In genomic region chr2:158667671-158668432, GRCm38 (mm10) we compare ENCODE assay signal across 9 mouse cellular contexts. TPM values are rescaled to one million over a fixed set of nuclear protein-coding genes. Genes with fewer than 3 reads are reported as not detected.
DNase-seq lines count a peak whose midpoint lies in the region; ATAC-seq and TF ChIP-seq lines count a peak whose summit lies in the region.
"Had no signal": no experiment of that assay in that cellular context is flagged by ENCODE, and none has a peak within 500 bp of the region (broad histone marks: within the 10 kb centered on the region; RNA-seq: fewer than 3 reads in every experiment).

No protein-coding gene starts in this region.

- no peaks in the 10 kb centered on the region for H3K79me2 ChIP-seq in liver, adult 2 months (ENCODE audit: control insufficient read depth, insufficient read depth, low read length)

- H3K9me3 ChIP-seq in heart, embryonic 12.5 days (replicated peaks) = 0 out of 2 replicates have a peak, but pooled peaks cover 5% of the 10 kb centered on the region
- no peaks in the 10 kb centered on the region; the same call in 1 of the 2 replicates for H3K9me3 ChIP-seq in lung, postnatal 0 days (ENCODE audit: low read length)

- H3K27ac ChIP-seq in liver, adult 2 months (replicated peaks; ENCODE audit: insufficient read depth, low read depth, low read length) = peak overlapping the region; percentile 44
- H3K27ac ChIP-seq in cortical plate, adult 2 months (ENCODE audit: insufficient read depth, low read length) = peak overlapping the region; percentile 92
- H3K27ac ChIP-seq in heart, embryonic 12.5 days (ENCODE audit: poor library complexity, severe bottlenecking) = no peak overlapping the region
- H3K27ac ChIP-seq in lung, postnatal 0 days (ENCODE audit: low read length) = peak overlapping the region; percentile 77
- peak overlapping the region; percentile 61 for H3K27ac ChIP-seq in small intestine, adult 2 months (ENCODE audit: insufficient read depth, low read depth, low read length)

- peak; percentile 30 for ATAC-seq in heart, embryonic 12.5 days (ENCODE audit: insufficient number of reproducible peaks, low FRiP score)
- peak; percentile 43 for ATAC-seq in lung, postnatal 0 days

- no peak for TF ChIP-seq POLR2A in liver, adult 2 months (IDR thresholded peaks at IDR 0.05; ENCODE audit: extremely low read depth, insufficient read depth, low read length)
- no peak; the same call in 1 of the 2 replicates for TF ChIP-seq POLR2A in cortical plate, adult 2 months (IDR thresholded peaks at IDR 0.05; ENCODE audit: extremely low read depth, insufficient read depth, low read length)
- no peak for TF ChIP-seq POLR2A in small intestine, adult 2 months (IDR thresholded peaks at IDR 0.05; ENCODE audit: low read depth, low read length)

- 0 out of 2 replicates have a peak, but pooled peaks cover 2% of the 10 kb centered on the region for H3K4me1 ChIP-seq in liver, adult 2 months (ENCODE audit: control insufficient read depth, insufficient read depth, low read length)
- peaks cover 8% of the 10 kb centered on the region for H3K4me1 ChIP-seq in cortical plate, adult 2 months (ENCODE audit: control insufficient read depth, insufficient read depth, low read length)
- H3K4me1 ChIP-seq in heart, embryonic 12.5 days (replicated peaks) = peaks cover 50% of the 10 kb centered on the region
- peaks cover 3% of the 10 kb centered on the region; the same call in 1 of the 2 replicates for H3K4me1 ChIP-seq in lung, postnatal 0 days (ENCODE audit: insufficient read depth, low read depth, low read length)
- H3K4me1 ChIP-seq in small intestine, adult 2 months (ENCODE audit: control insufficient read depth, insufficient read depth, insufficient read length, low read length) = peaks cover 29% of the 10 kb centered on the region

- TF ChIP-seq CTCF in liver, adult 2 months (IDR thresholded peaks at IDR 0.05; ENCODE audit: low read depth, low read length) = no peak
- TF ChIP-seq CTCF in cortical plate, adult 2 months (IDR thresholded peaks at IDR 0.05; ENCODE audit: extremely low read depth, insufficient read depth, low read length) = 0 out of 2 replicates have a peak, but pooled peaks have one; percentile 2
- TF ChIP-seq CTCF in lung, postnatal 0 days (IDR thresholded peaks at IDR 0.05) = peak; percentile 55
- no peak for TF ChIP-seq CTCF in small intestine, adult 2 months (IDR thresholded peaks at IDR 0.05; ENCODE audit: extremely low read depth, insufficient read length, insufficient replicate concordance, low read depth, low read length)

- no peak for DNase-seq in liver, adult 2 months (ENCODE audit: extremely low read depth, low read depth, low spot score)
- DNase-seq in liver = no peak
- peak; percentile 59 for DNase-seq in kidney, postnatal 10 days
- no peak for DNase-seq in lung, postnatal 0 days (ENCODE audit: low spot score)
- no peak for DNase-seq in urinary bladder, postnatal 14 days (ENCODE audit: low spot score)

- peaks cover 18% of the 10 kb centered on the region; the same call in 1 of the 2 replicates for H3K27me3 ChIP-seq in liver, adult 2 months (ENCODE audit: control insufficient read depth, insufficient read depth, low read length)
- H3K27me3 ChIP-seq in heart, embryonic 12.5 days (replicated peaks) = peaks cover 52% of the 10 kb centered on the region
- peaks cover 15% of the 10 kb centered on the region; the same call in 1 of the 2 replicates for H3K27me3 ChIP-seq in lung, postnatal 0 days (replicated peaks; ENCODE audit: insufficient read depth, low read length)
- H3K27me3 ChIP-seq in small intestine, adult 2 months (ENCODE audit: control insufficient read depth, insufficient read depth, low read length) = 0 out of 2 replicates have a peak, but pooled peaks cover 3% of the 10 kb centered on the region

- TF ChIP-seq EP300 in lung, postnatal 0 days (IDR thresholded peaks at IDR 0.05) = no peak

- no peaks in the 10 kb centered on the region for H3K36me3 ChIP-seq in liver, adult 2 months (ENCODE audit: control insufficient read depth, insufficient read depth, low read length)
- no peaks in the 10 kb centered on the region for H3K36me3 ChIP-seq in heart, embryonic 12.5 days
- H3K36me3 ChIP-seq in lung, postnatal 0 days (ENCODE audit: insufficient read depth, low read length) = no peaks in the 10 kb centered on the region
- H3K36me3 ChIP-seq in small intestine, adult 2 months (ENCODE audit: control insufficient read depth, insufficient read depth, low read length) = no peaks in the 10 kb centered on the region

- H3K4me2 ChIP-seq in heart, embryonic 12.5 days = peak overlapping the region; percentile 93
- H3K4me2 ChIP-seq in lung, postnatal 0 days (replicated peaks; ENCODE audit: low read depth, low read length) = peak overlapping the region; percentile 68

- WGBS in liver, adult 2 months = 4% methylated on average over 54 of the region's 54 CpGs
- under 1% methylated on average over 52 of the region's 54 CpGs for WGBS in heart, embryonic 12.5 days
- WGBS in lung, postnatal 0 days = 2% methylated on average over 51 of the region's 54 CpGs
- WGBS in small intestine, adult 2 months = 3% methylated on average over 54 of the region's 54 CpGs

- peak overlapping the region; percentile 56 for H3K4me3 ChIP-seq in liver, adult 2 months (ENCODE audit: insufficient read depth, low read depth, low read length)
- peak overlapping the region; percentile 92 for H3K4me3 ChIP-seq in cortical plate, adult 2 months (ENCODE audit: insufficient read depth, low read length)
- peak overlapping the region; percentile 72 for H3K4me3 ChIP-seq in heart, embryonic 12.5 days
- peak overlapping the region; percentile 51 for H3K4me3 ChIP-seq in lung, postnatal 0 days (ENCODE audit: low read depth, low read length)
- peak overlapping the region; percentile 77 for H3K4me3 ChIP-seq in small intestine, adult 2 months (ENCODE audit: low read depth, low read length)
- H3K4me3 ChIP-seq: myocyte had no signal

- H3K9ac ChIP-seq in liver, adult 2 months (ENCODE audit: low read depth, low read length) = peak overlapping the region; percentile 77
- H3K9ac ChIP-seq in heart, embryonic 12.5 days = peak overlapping the region; percentile 72
- peak overlapping the region; percentile 36 for H3K9ac ChIP-seq in lung, postnatal 0 days (replicated peaks; ENCODE audit: low read depth)

RNA-seq across cellular contexts. Expression of gene Ppp1r16b, which starts 2.7 kb away (rescaled TPM):
- total RNA-seq in liver, adult 2 months (2014; rRNA removed) = 2.4 and 3.4 TPM in 2 replicates
- polyA plus RNA-seq in liver, adult 2 months (2012; rRNA removed) = 0.70 and 0.99 TPM in 2 replicates
- polyA plus RNA-seq in cortical plate, adult 2 months (2012; rRNA removed) = 51.5 and 55.4 TPM in 2 replicates
- polyA plus RNA-seq in heart, embryonic 12.5 days (2016; fragmentation: Nextera tagmentation; extraction: Ambion mirVana) = 4.0 and 4.6 TPM in 2 replicates
- polyA plus RNA-seq in lung, postnatal 0 days (2015; fragmentation: Nextera tagmentation; extraction: Ambion mirVana) = 30.6 and 48.6 TPM in 2 replicates
- polyA plus RNA-seq in small intestine, adult 2 months (2012; rRNA removed) = 3.6 and 3.9 TPM in 2 replicates

RNA-seq across cellular contexts. Expression of gene Actr5, which starts 43.2 kb away (rescaled TPM):
- 6.3 and 6.9 TPM in 2 replicates for total RNA-seq in liver, adult 2 months (2014; rRNA removed)
- 3.4 and 4.6 TPM in 2 replicates for polyA plus RNA-seq in liver, adult 2 months (2012; rRNA removed)
- 6.9 and 7.4 TPM in 2 replicates for polyA plus RNA-seq in cortical plate, adult 2 months (2012; rRNA removed)
- polyA plus RNA-seq in heart, embryonic 12.5 days (2016; fragmentation: Nextera tagmentation; extraction: Ambion mirVana) = 10.1 and 11.1 TPM in 2 replicates
- 6.4 and 6.6 TPM in 2 replicates for polyA plus RNA-seq in lung, postnatal 0 days (2015; fragmentation: Nextera tagmentation; extraction: Ambion mirVana)
- polyA plus RNA-seq in small intestine, adult 2 months (2012; rRNA removed) = 5.5 and 7.7 TPM in 2 replicates

RNA-seq across cellular contexts. Expression of gene Slc32a1, which starts 57.3 kb away (rescaled TPM):
- total RNA-seq in liver, adult 2 months (2014; rRNA removed) = not detected in 2 replicates
- polyA plus RNA-seq in liver, adult 2 months (2012; rRNA removed) = not detected in 2 replicates
- polyA plus RNA-seq in cortical plate, adult 2 months (2012; rRNA removed) = 73.8 and 87.3 TPM in 2 replicates
- 0.08 TPM in 1 of 2 replicates, not detected in the other for polyA plus RNA-seq in heart, embryonic 12.5 days (2016; fragmentation: Nextera tagmentation; extraction: Ambion mirVana)
- polyA plus RNA-seq in lung, postnatal 0 days (2015; fragmentation: Nextera tagmentation; extraction: Ambion mirVana) = not detected in 2 replicates
- not detected in 2 replicates for polyA plus RNA-seq in small intestine, adult 2 months (2012; rRNA removed)
- polyA plus RNA-seq: myocyte had no signal

Comparison
In these comparisons a context has a peak if more than half of its experiments do, and no peak if none do; other contexts are left out.
1. CTCF ChIP-seq: peak in cortical plate, adult 2 months (single experiment) and lung, postnatal 0 days (single experiment); none in liver, adult 2 months (single experiment) and small intestine, adult 2 months (single experiment).
2. RNA of gene Slc32a1, which starts 57.3 kb away (polyA plus RNA-seq): 73.8 to 87.3 TPM in cortical plate, adult 2 months; 0.08 TPM in heart, embryonic 12.5 days, not detected in liver, adult 2 months, not detected in lung, postnatal 0 days and not detected in small intestine, adult 2 months; every median in the first group is over 10 times any median in the second.
3. Peak in every context shown above with its lines, with median percentiles within 50 percentile points of each other: H3K4me3 ChIP-seq and H3K9ac ChIP-seq.